Mouse (Mus musculus) kidney, postnatal 0 days (tissue): Measurements from ENCODE around the gene Bicra. TPM values are rescaled to one million over a fixed set of nuclear protein-coding genes. Genes with fewer than 3 reads are reported as not detected.

Experiments used
- ATAC-seq: fragments of 200-750 bp; cut with Nextera tagmentation; replicated peaks from 2 replicates; pipeline ENCODE4 v1.8.0; 2017; ENCODE audit warnings: low read depth, moderate number of reproducible peaks, moderate TSS enrichment, moderate library complexity; ENCODE audit not compliant: low FRiP score
- DNase-seq: peaks from one replicate; pipeline ENCODE4 v3.0.0-alpha.2; 2016; ENCODE audit warnings: low spot score
- H3K27ac ChIP-seq: fragments of 300-500 bp; sonication (generic); 2 replicates; pipeline ENCODE4 v1.5.1; 2014; ENCODE audit warnings: mild to moderate bottlenecking
- H3K27me3 ChIP-seq: fragments of 300-500 bp; sonication (generic); 2 replicates; pipeline ENCODE4 v1.6.1; 2014; ENCODE audit warnings: low read length, mixed read lengths; ENCODE audit not compliant: insufficient read depth
- H3K36me3 ChIP-seq: fragments of 300-500 bp; sonication (generic); 2 replicates; pipeline ENCODE4 v1.6.1; 2014; ENCODE audit warnings: low read length, mixed read lengths; ENCODE audit not compliant: insufficient read depth
- H3K4me1 ChIP-seq: fragments of 300-500 bp; sonication (generic); replicated peaks from 2 replicates; pipeline ENCODE4 v1.6.1; 2014; ENCODE audit warnings: antibody characterized with exemption, low read length, mixed read lengths; ENCODE audit not compliant: insufficient read depth
- H3K4me2 ChIP-seq: fragments of 300-500 bp; sonication (generic); 2 replicates; pipeline ENCODE4 v1.6.1; 2014; ENCODE audit warnings: mild to moderate bottlenecking, low read length, moderate library complexity, mixed read lengths
- H3K4me3 ChIP-seq: fragments of 300-500 bp; sonication (generic); replicated peaks from 2 replicates; pipeline ENCODE4 v1.5.1; 2014; ENCODE audit warnings: low read depth, low read length
- H3K9ac ChIP-seq: fragments of 300-500 bp; sonication (generic); 2 replicates; pipeline ENCODE4 v1.6.1; 2014; ENCODE audit warnings: low read depth, low read length
- H3K9me3 ChIP-seq: fragments of 300-500 bp; sonication (generic); replicated peaks from 2 replicates; pipeline ENCODE4 v1.6.1; 2016; ENCODE audit warnings: low read length, inconsistent platforms, mixed read lengths
- CTCF ChIP-seq: IDR thresholded peaks from 2 replicates; pipeline ENCODE4 v1.5.1; 2016; ENCODE audit warnings: antibody characterized with exemption, low read depth, mild to moderate bottlenecking, moderate library complexity
- WGBS: fragments of 180-500 bp; shearing (Covaris S2); extraction: QIAGEN DNeasy Blood & Tissue Kit; methylation state at CpG from one replicate; pipeline ENCODE4 v1.1.7; 2014; 5-methylcytosine and 5-hydroxymethylcytosine counted together
- polyA plus RNA-seq: library from polyadenylated mRNA; unstranded; fragments of >200 nt; fragmentation: Nextera tagmentation; extraction: Ambion mirVana; gene quantifications from 2 replicates; pipeline ENCODE4 v1.2.1, GENCODE M21; 2015

Gene Bicra
- polyA plus RNA-seq, 1 experiment from 2014 or later: 3.3 TPM

- Histone ChIP-seq H3K4me3 (no peak overlapping the region), H3K4me1 (no peaks in the 10 kb centered on the region; the same call in 1 of the 2 replicates), H3K36me3 (0 out of 2 replicates have a peak, but pooled peaks cover 3% of the 10 kb centered on the region), H3K9ac (no peak overlapping the region), H3K9me3 (no peaks in the 10 kb centered on the region), H3K27me3 (no peaks in the 10 kb centered on the region), H3K4me2 (peak overlapping the region; percentile 19; the same call in 1 of the 2 replicates), H3K27ac (peak overlapping the region; percentile 74; the same call in 1 of the 2 replicates)
- 84% methylated on average over 7 of the region's 7 CpGs for WGBS
- TF ChIP-seq CTCF: no peak
- no peak for ATAC-seq
- DNase-seq: no peak
Observed at GRCm38 (mm10) chr7:15961798-15962197, 85.9 kb downstream of the Bicra start.

GRCm38 (mm10) chr7:15961239-15961638, 86.5 kb downstream of the Bicra start:
- ATAC-seq: no peak

GRCm38 (mm10) chr7:15960691-15961090, 87.0 kb downstream of the Bicra start:
- ATAC-seq: no peak

More at GRCm38 (mm10) chr7:15961239-15961638, 86.5 kb downstream of the Bicra start:
- Histone ChIP-seq H3K27me3 (no peaks in the 10 kb centered on the region), H3K4me3 (no peak overlapping the region), H3K27ac (0 out of 2 replicates have a peak overlapping the region, but pooled peaks have one; percentile 36), H3K9me3 (no peaks in the 10 kb centered on the region), H3K36me3 (0 out of 2 replicates have a peak, but pooled peaks cover 3% of the 10 kb centered on the region), H3K4me1 (no peaks in the 10 kb centered on the region; the same call in 1 of the 2 replicates), H3K4me2 (no peak overlapping the region), H3K9ac (no peak overlapping the region)
- 45% methylated on average over 4 of the region's 4 CpGs for WGBS
- no peak for DNase-seq
- TF ChIP-seq CTCF: no peak

GRCm38 (mm10) chr7:15956143-15956542, 91.6 kb downstream of the Bicra start:
- Histone ChIP-seq H3K4me3 (no peak overlapping the region), H3K27me3 (no peaks in the 10 kb centered on the region), H3K9ac (no peak overlapping the region), H3K36me3 (0 out of 2 replicates have a peak, but pooled peaks cover 7% of the 10 kb centered on the region), H3K27ac (peak overlapping the region; percentile 50), H3K4me2 (no peak overlapping the region), H3K4me1 (peaks cover 5% of the 10 kb centered on the region; the same call in 1 of the 2 replicates), H3K9me3 (no peaks in the 10 kb centered on the region)
- ATAC-seq: no peak
- TF ChIP-seq CTCF: 0 out of 2 replicates have a peak, but pooled peaks have one; percentile 8
- WGBS: 77% methylated on average over 5 of the region's 5 CpGs
- DNase-seq: no peak

More at GRCm38 (mm10) chr7:15960691-15961090, 87.0 kb downstream of the Bicra start:
- Histone ChIP-seq H3K9ac (no peak overlapping the region), H3K9me3 (no peaks in the 10 kb centered on the region), H3K4me1 (no peaks in the 10 kb centered on the region; the same call in 1 of the 2 replicates), H3K4me2 (no peak overlapping the region), H3K27ac (no peak overlapping the region), H3K4me3 (no peak overlapping the region), H3K27me3 (no peaks in the 10 kb centered on the region), H3K36me3 (0 out of 2 replicates have a peak, but pooled peaks cover 3% of the 10 kb centered on the region)
- 27% methylated on average over 4 of the region's 4 CpGs for WGBS
- TF ChIP-seq CTCF: no peak
- no peak for DNase-seq

GRCm38 (mm10) chr7:15955509-15955908, 92.2 kb downstream of the Bicra start:
- Histone ChIP-seq H3K9ac (peak overlapping the region; percentile 44), H3K4me3 (peak overlapping the region; percentile 30), H3K4me1 (0 out of 2 replicates have a peak, but pooled peaks cover 5% of the 10 kb centered on the region), H3K4me2 (peak overlapping the region; percentile 62), H3K27me3 (no peaks in the 10 kb centered on the region), H3K9me3 (no peaks in the 10 kb centered on the region), H3K36me3 (0 out of 2 replicates have a peak, but pooled peaks cover 7% of the 10 kb centered on the region), H3K27ac (peak overlapping the region; percentile 50; the same call in 1 of the 2 replicates)
- ATAC-seq (no peak), DNase-seq (no peak)
- WGBS: 19% methylated on average over 7 of the region's 7 CpGs
- TF ChIP-seq CTCF: no peak

GRCm38 (mm10) chr7:15954978-15955443, 92.7 kb downstream of the Bicra start:
- WGBS: 11% methylated on average over 19 of the region's 21 CpGs
- DNase-seq: peak; percentile 78
- peak overlapping the region; percentile 30 for H3K4me3 ChIP-seq
- 0 out of 2 replicates have a peak overlapping the region, but pooled peaks have one; percentile 50 for H3K27ac ChIP-seq
- no peak for TF ChIP-seq CTCF
- H3K9ac ChIP-seq: peak overlapping the region; percentile 44
- H3K9me3 ChIP-seq: no peaks in the 10 kb centered on the region
- H3K4me1 ChIP-seq: 0 out of 2 replicates have a peak, but pooled peaks cover 5% of the 10 kb centered on the region
- ATAC-seq: peak; percentile 64
- peak overlapping the region; percentile 62 for H3K4me2 ChIP-seq
- H3K27me3 ChIP-seq: no peaks in the 10 kb centered on the region
- 0 out of 2 replicates have a peak, but pooled peaks cover 7% of the 10 kb centered on the region for H3K36me3 ChIP-seq
